Mouse (Mus musculus): ENCODE data around the gene Gm11037.
"Not testable (repeated sequence)": the region's sequence is repeated elsewhere in the genome, so short reads cannot be mapped to it uniquely, and the experiment has no call there.

The Gm11037 gene

DNA sequence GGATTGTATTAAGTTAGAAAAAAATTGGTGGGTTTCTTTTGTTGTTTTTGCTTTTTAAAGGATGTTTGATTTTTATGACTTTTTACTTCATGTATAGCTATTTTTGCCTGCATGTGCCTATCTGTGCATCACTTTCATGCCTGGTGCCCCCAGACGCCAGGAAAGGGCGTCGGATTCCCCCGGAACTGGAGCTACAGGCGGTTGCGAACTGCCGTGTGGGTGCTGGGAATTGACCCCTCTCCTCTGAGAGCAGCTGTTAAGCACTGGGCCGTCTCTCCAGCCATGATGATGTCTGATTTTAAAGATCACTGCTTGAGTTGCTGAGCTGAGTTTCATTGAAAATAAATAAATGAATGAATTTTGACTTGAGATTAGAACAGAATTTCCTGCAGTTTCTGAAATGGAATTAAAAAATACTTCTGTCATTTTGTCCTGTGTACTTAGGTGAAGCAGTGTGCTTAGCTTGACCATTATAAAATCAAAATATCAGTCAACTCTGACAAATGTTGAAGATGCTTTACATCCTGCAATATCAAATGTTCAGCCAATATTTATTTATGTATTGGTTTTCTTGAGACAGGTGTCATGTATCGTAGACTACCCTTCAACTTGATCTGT is at the start of gene Gm11037:
Gm11037 (plus strand) TSS at position 568 of the 618 bp plus-strand sequence.
- DNase-seq (ENCODE audit: low read depth, low spot score) = no peak

DNA sequence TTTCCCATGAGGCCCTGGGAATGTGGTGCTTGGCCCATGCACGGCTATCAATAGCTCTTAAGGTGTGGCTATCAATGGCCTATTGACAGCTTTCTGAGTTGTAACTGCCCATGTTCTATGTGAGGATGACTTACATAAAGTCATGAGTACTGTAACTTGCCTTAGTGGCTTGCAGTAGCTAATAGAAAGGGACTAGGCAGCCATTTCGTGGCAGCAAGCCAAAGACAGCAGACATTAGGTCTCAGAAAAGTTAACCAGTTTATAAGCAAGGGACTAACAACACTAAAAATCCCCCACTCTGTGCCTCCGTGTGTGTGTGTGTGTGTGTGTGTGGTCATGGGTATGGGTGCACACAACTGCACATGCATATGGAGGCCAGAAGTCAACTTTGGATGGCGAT is 49.1 kb upstream of the Gm11037 start:
- no peak for DNase-seq (ENCODE audit: low read depth, low spot score)

DNA sequence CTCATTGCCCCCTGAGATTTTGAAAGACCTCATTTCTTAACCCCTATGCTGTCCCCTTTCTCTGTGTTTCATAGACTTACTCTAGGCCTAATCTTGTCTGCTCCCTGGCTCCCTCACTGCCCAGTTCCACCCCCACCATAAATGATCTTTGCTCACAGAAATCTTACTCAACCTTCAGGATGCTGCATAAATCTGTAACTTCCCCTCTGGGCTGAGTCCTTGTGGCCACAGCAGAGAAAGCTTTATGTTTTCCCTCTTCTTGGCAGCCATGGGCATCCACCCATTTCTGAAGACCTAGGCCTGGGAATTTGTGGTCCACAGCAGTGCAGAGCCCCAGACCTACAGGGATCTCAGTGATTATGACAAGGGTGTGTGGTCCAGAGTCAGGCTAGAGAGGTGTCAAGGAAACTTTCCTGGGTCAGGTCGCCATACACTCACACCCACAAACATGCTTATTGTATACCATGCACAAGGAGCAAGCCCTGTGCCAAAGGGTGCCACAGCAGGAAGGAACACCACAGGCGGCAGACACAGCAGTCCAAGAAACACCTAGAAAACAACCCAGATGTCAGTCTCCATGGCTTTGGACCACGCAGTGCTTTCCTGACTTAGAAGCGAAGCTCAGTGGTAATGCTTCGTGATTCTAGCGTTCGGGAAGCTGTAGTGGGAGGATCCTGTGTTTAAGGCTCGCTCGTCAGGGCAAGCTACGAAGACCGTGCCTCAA is 46.5 kb upstream of the Gm11037 start, which contains the start of gene Siglec1:
Siglec1 (minus strand) TSS at position 99 of the 724 bp plus-strand sequence.
- DNase-seq (ENCODE audit: low read depth, low spot score) = no peak

DNA sequence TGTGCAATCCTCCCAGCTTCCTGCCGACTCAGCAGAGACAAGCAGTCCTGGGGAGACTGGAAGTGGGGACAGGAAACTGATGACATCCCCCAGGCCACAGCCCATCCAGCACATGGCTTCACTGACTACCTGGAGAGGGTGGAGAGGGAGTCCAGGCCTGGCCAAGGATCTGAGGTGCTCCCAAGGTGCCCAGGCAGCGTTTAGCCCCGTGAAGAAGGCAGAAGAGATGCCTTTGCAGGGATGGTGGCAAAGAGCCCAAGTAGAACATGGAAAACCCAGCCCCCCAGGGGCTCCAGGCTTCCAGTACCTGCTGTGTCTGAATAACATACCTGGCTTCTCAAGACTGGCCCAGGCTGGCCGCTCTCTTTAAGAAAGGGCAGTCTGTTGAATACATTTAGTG is 44.7 kb upstream of the Gm11037 start:
- no peak for DNase-seq (ENCODE audit: low read depth, low spot score)

DNA sequence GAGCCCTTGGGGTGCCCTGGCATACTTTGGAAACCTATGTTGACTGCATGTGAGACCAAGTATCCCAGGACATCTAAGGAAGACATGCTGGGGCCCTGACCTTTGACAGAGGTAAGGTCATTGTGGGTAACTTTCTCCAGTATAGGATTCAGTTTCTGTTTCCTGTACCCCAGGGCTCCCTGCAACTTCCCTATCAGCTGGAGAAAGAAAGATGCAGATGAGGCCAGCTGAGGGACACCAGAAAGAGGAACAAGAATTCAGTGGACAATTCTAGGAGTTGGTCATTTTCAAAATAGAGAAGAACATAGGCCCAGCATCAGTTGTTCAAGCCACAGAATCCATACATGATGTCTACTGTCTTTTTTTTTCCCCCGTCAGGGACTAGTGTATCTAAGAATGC is 43.7 kb upstream of the Gm11037 start:
- DNase-seq (ENCODE audit: low read depth, low spot score) = no peak

DNA sequence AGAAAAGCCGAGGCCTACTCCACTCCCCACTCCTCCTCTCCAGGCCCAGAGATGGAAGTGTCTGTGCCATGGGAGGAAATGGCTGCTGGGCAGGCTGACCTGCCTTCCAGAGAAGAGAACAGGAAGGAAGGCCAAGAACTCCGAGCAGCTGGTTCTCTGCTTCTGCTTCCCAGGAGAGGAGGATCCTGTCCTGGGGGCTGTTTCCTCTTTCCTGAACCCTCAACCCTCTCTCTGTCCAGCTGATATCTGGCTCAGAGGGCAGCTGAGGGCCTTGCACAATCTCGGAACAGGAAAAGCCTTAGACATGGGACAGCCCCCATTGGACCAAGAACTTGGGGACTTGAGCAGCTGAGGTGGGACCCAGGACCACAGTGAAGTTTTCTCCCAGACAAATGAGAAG is 42.4 kb upstream of the Gm11037 start:
- DNase-seq (ENCODE audit: low read depth, low spot score) = no peak

DNA sequence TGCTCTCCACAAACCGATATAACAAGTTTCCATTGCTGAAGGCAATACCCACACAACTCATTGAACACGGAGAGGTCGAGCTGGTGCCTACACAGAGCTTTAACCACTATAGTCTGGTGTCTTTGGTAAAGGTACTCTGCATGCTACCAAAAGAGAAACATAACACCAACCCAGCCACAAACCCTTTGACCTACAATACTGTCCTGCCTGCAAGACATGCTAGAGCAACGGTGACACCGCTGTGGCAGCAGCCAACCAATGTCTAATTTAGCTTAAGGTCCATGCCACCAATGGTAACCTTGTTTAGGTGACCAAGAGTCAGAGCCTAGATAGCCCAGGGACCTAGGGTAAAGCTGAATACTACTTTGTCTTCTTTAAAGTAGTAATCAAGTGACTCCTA is 39.7 kb upstream of the Gm11037 start:
- no peak for DNase-seq (ENCODE audit: low read depth, low spot score)

DNA sequence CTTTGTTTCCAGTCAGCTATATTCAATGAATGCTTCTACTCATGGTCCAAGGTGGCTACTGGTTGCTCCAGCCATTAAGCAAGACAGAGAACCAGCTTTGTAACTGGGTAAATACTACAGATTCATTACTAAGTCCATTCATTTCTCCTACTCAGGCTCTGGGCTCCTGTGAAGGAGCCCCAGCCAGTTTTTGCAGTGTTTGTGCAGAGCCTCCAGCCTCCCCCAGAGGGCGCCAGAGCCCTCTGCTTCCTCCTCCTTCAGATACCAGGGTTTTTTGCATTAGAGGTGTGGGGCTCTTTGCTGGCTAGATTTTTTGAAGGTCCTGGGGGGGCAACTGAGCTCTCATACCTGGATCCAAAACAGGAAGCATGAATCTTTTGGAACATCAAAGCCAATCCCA is 38.5 kb upstream of the Gm11037 start:
- DNase-seq (ENCODE audit: low read depth, low spot score) = peak; percentile 88

DNA sequence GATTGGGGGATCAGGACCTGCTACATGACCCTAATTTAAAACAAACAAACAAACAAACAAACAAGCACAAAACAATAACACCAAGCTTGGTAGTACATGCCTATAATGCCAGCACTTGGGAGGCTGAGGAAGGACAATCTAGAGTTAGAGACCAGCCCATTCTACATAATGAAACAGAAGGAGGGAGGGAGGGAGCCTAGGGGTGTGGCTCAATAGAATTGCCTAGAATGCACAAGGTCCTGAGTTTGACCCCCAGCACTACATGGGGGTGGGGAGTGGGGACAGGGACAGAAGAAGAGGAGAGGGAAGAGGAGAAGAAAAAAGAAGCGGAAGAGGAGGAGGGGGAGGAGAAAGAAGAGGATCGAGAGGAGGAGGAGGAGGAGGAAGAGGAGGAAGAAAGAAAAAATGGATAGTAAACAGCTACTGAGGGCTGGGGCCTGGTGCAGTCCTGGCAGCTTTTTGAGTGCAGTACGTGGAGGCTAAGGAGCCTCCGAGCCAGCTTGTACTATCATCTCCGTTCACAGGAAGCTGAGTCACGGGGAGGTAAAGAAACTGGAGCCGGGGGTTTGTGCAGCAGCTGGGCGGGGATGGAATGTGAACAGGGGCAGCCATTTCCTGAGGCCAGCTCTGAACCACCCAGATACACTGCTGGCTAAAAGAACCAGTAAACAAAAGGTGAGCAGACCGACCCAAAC is 37.0 kb upstream of the Gm11037 start:
- DNase-seq (ENCODE audit: low read depth, low spot score) = peak; percentile 96

DNA sequence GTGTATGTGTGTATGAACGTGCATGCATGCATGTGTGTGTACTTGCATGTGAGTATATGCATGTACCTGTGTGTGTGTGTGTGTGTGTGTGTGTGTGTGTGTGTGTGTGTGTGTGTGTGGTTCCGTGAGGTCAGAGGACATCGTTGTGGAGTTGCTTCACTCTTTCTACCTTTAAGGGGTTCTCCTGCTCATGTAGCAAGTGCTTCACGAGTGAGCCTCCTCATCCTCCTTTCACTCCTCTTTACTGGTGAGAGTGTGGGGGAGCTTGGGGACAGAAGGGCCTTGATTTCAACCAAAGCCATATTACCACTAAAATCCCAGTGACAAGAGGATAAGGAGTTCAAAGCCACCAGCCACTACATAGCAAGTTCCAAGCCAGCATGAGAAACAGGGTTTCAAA is 36.2 kb upstream of the Gm11037 start:
- DNase-seq (ENCODE audit: low read depth, low spot score) = no peak

DNA sequence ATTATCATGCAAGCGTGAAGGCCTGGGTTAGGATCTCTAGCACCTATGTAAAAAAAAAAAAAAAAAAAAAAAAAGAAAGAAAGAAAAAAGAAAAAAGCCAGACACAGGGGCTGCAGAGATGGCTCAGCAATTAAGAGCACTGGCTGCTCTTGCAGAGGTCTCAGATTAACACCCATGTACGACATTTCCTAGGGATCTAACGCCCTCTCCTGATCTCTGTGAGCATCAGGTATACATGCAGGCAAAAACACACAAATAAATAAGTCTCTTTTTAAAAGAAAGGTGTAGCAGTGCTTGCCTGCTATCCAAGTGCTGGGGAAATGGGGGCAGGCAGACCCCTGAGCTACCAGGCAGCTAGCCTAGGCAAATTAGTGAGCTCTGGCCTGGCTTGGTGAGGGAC is 31.8 kb upstream of the Gm11037 start:
- DNase-seq (ENCODE audit: low read depth, low spot score) = no peak

DNA sequence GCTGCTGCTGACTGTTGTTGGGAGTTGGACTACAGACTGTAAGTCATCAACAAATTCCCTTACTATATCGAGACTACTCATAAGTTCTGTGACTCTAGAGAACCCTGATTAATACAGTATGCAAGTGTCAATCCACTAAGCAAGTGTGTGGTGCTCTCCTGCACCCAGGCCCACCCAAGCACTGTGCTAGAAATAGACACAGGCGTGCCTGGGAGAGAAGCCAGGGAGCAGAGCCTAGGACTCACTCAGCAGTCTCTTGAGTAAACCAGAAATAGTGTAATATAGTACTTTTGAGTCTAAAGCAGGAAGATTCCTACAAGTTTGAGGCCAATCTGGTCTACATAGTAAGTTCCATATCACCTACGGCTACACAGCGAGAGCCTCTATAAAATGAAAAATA is 29.3 kb upstream of the Gm11037 start:
- no peak for DNase-seq (ENCODE audit: low read depth, low spot score)

DNA sequence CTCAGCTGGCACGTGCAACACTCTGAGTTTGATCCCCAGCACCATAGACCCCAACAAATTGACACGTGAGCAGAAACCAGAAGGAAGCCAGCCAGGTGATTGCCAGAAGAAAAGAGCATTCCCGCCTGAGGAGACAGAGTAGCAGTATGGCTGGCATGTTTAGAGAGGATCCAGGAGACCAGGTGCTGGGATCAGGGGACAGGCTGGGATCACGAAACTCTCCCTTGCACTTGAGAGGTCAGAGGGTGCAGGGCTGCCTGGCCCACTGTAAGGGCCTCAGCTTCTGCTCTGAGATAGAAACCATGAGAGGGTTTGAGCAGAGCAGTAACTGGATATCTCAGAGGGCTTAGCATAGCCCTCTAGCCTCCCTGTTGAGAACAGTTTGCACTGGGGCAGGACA is 28.2 kb upstream of the Gm11037 start:
- not testable (repeated sequence) for DNase-seq (ENCODE audit: low read depth, low spot score)

DNA sequence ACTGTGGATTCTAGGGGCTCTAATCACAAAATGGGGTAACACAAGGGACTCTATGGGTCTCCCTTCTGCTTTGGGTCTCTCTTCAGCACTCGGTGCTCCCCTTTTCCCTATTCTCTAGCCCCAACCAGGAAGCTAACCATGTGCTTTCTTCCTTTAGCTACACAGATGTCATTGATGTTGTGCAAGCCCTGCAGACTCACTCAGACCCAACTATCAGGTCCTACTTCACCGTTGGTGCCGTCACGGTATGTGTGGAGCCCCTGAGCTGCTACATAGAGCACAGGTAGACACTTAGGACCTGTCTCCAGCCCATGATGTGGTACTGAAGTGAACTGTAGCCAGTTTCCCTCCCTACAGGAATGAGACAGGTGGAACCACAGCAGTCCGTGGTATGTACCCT is 27.3 kb upstream of the Gm11037 start:
- DNase-seq (ENCODE audit: low read depth, low spot score) = no peak

DNA sequence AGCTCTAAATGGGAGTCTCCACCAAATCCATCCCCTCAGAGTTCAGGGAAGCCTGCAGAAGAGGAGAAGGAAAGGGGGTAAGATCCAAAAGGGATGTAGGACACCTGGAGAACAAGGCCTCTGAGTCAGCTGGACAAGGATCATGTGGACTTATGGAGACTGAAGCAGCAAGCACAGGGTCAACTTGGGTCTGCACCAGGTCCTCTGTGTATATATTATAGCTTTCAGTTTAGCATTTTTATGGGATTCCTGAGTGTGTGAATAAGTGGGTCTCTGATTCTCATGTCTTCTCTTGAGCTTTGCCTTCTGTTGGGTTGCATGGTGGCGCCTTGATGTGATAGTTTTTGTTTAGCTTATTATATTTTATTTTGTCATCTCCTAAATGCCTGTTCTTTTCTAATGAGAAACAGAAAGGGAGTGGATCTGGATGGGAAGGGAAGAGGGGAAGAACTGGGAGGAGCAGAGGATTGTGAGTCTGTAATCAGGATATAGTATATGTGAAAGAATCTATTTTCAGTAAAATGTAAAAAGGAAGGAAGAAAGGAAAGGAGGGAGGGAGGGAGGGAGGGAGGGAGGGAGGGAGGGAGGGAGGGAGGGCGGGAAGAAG is 14.2 kb upstream of the Gm11037 start:
- DNase-seq (ENCODE audit: low read depth, low spot score) = no peak

DNA sequence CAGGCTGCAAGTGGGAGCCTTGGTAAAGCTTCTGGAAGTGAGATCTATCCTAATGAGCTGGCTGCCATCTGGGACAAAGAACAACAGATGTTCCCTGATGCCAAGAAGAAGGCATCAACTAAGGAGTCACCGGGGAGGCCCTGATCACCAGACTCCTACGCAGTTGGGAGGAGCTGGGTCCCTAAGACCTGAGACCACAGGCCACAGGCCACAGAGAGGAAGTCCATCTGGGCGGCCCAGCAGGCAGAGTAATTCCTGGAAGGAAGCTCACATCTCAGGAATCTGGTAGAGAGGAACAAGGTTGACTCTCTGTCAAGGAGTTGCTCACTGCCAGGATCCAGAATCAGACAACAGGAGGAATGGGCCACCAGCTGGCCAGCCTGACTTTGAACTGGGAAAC is 9.1 kb upstream of the Gm11037 start:
- DNase-seq (ENCODE audit: low read depth, low spot score) = no peak

DNA sequence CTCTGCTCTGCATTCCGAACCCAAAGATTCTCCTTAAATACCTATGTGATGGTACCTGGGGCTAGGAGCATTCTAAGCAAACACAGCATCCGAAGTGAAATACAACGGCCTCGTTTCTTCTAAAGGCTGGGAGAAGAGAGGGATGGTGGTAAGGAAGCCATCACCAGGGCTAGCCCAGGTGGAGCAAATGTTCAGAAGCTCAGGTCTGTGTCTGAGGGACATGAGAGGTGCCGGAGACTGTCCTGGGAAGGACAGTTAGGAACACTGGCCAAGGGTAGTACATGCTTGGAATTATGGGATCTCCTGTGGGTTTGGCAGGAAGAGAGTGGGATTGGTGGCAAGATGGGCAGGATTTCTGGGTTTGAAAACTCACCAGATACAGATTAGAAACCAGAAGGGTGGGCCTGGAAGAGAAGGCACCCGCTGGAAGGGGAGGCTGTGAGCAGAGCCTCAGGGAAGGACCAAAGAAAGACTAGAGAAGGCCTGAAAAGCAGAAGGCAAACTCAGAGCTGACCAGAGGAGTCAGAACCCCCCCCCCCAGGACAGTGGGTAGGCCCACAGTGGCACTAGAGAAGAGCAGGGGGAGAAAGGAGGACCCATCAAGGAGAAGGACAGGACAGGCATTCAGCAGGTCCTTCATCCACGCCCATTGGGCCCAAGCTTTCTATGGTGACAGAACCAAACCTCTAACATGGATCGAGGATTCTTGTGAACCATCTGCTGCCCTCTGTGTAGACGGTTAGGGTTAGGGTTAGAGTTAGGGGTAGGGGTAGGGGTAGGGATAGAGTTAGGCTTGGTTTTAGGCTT is 7.9 kb upstream of the Gm11037 start:
- no peak for DNase-seq (ENCODE audit: low read depth, low spot score)

DNA sequence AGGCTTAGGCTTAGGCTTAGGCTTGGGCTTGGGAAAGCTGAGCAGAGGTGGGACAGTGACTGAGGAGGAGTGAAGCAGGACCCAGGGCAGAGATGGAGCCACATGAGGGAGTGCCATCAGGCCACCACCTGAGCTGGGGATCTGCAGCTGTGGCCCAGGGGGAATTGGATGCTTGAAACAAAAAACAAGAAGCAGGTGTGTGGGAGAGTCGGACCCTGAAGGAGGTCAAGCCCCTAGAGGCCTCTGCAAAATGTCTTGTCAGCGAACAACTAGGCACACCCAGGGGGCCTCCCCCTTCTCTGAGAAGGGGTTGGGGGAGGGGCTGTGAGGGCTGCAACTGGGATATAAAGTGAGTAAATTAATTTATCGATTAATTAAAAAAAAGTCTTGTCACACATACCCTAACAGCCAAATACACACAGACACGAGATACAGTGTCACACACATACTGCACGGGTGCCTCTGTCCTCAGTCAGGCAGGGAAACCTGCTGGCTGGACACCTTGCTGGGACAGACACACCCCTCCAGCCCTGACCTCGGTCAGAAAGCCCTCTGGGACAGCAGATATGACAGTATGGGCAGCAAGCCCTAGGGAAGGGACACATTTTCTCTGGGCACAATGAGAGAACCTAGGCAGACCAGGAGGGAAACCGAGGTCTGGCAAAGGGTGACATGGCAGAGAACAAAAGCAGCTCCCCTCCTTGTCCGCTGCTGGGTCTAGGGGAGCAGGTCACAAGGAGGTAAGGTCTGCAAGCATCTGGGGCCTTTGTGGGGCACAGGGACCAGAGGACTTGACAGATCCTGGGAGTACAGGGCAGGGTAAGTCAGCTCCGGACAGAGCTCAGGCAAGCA is 7.1 kb upstream of the Gm11037 start:
- DNase-seq (ENCODE audit: low read depth, low spot score) = no peak

DNA sequence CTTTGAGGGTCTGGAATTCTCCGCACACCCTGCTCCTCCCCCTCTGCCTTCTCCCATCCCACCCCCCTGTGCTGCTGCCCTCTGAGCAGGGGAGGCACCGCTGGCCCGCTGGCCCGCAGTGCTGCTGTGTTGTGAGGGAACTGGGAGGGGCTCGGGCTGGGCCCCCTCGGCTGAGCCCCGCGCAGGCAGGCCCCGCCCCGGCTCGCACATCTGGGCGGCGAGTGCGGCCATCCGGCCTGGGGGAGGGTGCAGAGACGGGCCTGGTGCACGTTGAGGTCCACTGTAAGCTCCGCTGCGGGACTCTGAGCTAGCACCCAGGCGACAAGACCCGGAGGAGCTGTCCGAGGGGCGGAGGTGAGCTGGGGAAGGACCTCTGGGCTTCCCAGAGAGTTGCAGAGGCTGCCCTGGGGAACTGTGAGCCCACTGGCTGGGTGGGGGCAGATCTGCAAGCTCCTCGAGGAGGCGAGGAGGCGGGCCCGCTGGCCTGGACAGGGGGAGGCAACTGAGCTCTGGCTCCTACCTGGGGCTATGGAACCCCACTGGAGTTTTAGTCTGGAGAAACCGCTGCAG is 6.1 kb upstream of the Gm11037 start, which contains the start of gene Hspa12b:
Hspa12b (plus strand) TSS at position 120 of the 570 bp plus-strand sequence.
- DNase-seq (ENCODE audit: low read depth, low spot score) = peak; percentile 62

DNA sequence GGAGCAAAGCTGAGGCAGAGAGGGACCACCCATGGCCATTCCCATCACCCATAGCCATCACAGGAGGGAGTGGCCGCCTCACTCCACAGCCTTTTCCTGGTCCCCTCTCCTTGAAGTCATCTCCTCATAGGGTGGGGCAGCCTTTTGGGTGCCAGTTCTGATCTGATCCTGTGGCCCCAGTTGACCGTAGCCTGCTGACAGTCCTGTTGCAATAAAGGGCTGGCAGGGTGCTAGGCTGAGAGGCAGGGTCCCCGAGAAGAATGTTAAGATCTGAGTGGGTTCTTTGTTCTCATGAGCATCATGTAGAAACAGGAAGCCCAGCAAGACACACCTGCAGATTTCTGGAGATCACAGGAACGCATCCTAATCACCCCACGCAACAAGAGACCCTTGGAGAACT is 5.1 kb upstream of the Gm11037 start:
- DNase-seq (ENCODE audit: low read depth, low spot score) = no peak

All from 3T3-L1 (cell line).